Mouse (Mus musculus) retina, embryonic 14.5 days (tissue): ENCODE measurements around the gene Mecom.

Experiments used
- DNase-seq: peaks from one replicate; pipeline ENCODE4 v3.0.0-alpha.2; 2015; ENCODE audit warnings: low spot score

Mecom gene

GRCm38 (mm10) chr3:30514051-30514754 is 33.6 kb downstream of the Mecom start:
- peak; percentile 64 for DNase-seq

GRCm38 (mm10) chr3:30513314-30513997 is 34.4 kb downstream of the Mecom start:
- DNase-seq, result peak; percentile 38

GRCm38 (mm10) chr3:30512459-30513030 is 35.3 kb downstream of the Mecom start:
- peak; percentile 32 for DNase-seq

GRCm38 (mm10) chr3:30511796-30512195 is 36.0 kb downstream of the Mecom start:
- no peak for DNase-seq

GRCm38 (mm10) chr3:30511062-30511640 is 36.7 kb downstream of the Mecom start:
- DNase-seq, result no peak

- DNase-seq, result no peak
Observed at GRCm38 (mm10) chr3:30510646-30511045, 37.2 kb downstream of the Mecom start.

GRCm38 (mm10) chr3:30510105-30510504 is 37.7 kb downstream of the Mecom start:
- peak; percentile 44 for DNase-seq

- DNase-seq, result peak; percentile 67
Observed at GRCm38 (mm10) chr3:30508930-30509910, 38.6 kb downstream of the Mecom start.

GRCm38 (mm10) chr3:30508296-30508929 is 39.4 kb downstream of the Mecom start:
- peak; percentile 89 for DNase-seq

GRCm38 (mm10) chr3:30507576-30508295 is 40.1 kb downstream of the Mecom start:
- peak; percentile 65 for DNase-seq

GRCm38 (mm10) chr3:30507028-30507575 is 40.7 kb downstream of the Mecom start:
- peak; percentile 73 for DNase-seq

GRCm38 (mm10) chr3:30506329-30507027 is 41.3 kb downstream of the Mecom start:
- DNase-seq, result no peak

GRCm38 (mm10) chr3:30505741-30506251 is 42.0 kb downstream of the Mecom start:
- peak; percentile 38 for DNase-seq

GRCm38 (mm10) chr3:30504561-30504960 is 43.2 kb downstream of the Mecom start:
- DNase-seq, result no peak

GRCm38 (mm10) chr3:30503821-30504220 is 44.0 kb downstream of the Mecom start:
- DNase-seq, result no peak

- DNase-seq, result no peak
Observed at GRCm38 (mm10) chr3:30498202-30498828, 49.5 kb downstream of the Mecom start.

- DNase-seq, result no peak
Observed at GRCm38 (mm10) chr3:30494371-30494770, 53.4 kb downstream of the Mecom start.

- no peak for DNase-seq
Observed at GRCm38 (mm10) chr3:30488808-30489207, 59.0 kb downstream of the Mecom start.

GRCm38 (mm10) chr3:30486422-30486821 is 61.4 kb downstream of the Mecom start:
- DNase-seq, result no peak
